Mouse (Mus musculus) c-Kit-positive CD71-negative TER-119-negative erythroid progenitor cells, embryonic 14.5 days (primary cell): ENCODE measurements around the gene Nudcd3.

Experiments used
- DNase-seq: peaks from one replicate; pipeline ENCODE4 v3.0.0-alpha.2; 2013; ENCODE audit warnings: low read depth

The Nudcd3 gene

DNA sequence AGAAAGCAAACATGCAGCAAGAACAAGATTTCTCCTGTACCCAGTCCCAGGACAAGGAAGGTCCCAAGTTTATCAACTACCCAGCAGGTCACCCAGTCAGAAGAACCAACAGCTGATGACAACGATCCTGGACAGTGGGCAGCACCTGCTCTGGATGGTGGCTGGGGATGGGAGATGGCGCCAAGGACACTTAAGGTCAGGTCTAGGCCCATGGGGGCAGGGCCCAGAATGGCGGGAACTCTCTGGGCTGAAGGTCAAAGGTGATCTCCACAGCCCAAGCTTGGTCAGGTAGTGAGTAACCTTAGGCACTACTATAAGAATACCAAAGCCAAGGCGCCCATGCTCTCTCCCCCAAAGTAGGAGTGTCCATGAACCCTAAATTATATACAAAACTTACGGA lies 138.3 kb downstream of the Nudcd3 start:
- no peak for DNase-seq

GRCm38 (mm10) chr11:6059162-6059561 lies 141.1 kb downstream of the Nudcd3 start:
- DNase-seq: no peak
